Mouse (Mus musculus): Measurements from ENCODE around the gene Ccl28.
"Not testable (repeated sequence)": the region's sequence is repeated elsewhere in the genome, so short reads cannot be mapped to it uniquely, and the experiment has no call there.

DNA sequence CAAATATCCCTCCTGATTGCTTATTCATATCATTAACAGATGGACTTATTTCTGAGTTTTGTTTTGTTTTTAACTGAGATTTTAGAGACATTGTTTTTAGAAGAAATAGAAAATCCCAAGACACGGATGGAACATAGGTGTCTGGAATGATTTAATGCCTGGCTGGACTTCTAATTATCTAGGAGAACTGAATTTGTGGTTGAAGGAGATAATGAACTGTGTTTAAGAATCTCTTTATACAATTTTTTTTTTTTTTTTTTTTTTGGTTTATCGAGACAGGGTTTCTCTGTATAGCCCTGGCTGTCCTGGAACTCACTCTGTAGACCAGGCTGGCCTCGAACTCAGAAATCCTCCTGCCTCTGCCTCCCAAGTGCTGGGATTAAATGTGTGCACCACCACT, 68.3 kb downstream of the Ccl28 start:
- not testable (repeated sequence) for TF ChIP-seq CTCF (IDR thresholded peaks at IDR 0.05; ENCODE audit: extremely low read depth, insufficient read depth, insufficient read length, insufficient replicate concordance); POLR2A (IDR thresholded peaks at IDR 0.05; ENCODE audit: low read depth, low read length)

All from spleen, adult 2 months (tissue).